Mouse (Mus musculus) heart, embryonic 13.5 days (tissue): ENCODE measurements around the gene Pde4a. TPM values are rescaled to one million over a fixed set of nuclear protein-coding genes. Genes with fewer than 3 reads are reported as not detected.
A peak's percentile ranks its signal among the peaks of the same experiment; 100 is the strongest.
"Not testable (repeated sequence)": the region's sequence is repeated elsewhere in the genome, so short reads cannot be mapped to it uniquely, and the experiment has no call there.

Experiments used
- ATAC-seq: fragments of 200-750 bp; cut with Nextera tagmentation; 2 replicates; pipeline ENCODE4 v1.8.0; 2017; ENCODE audit warnings: moderate TSS enrichment; ENCODE audit not compliant: insufficient number of reproducible peaks, low FRiP score, low TSS enrichment; ENCODE audit errors: extremely low read depth
- H3K27ac ChIP-seq: fragments of 300-500 bp; sonication (generic); replicated peaks from 2 replicates; pipeline ENCODE4 v1.5.1; 2015; ENCODE audit warnings: moderate library complexity, mild to moderate bottlenecking, inconsistent platforms
- H3K27me3 ChIP-seq: fragments of 300-500 bp; sonication (generic); replicated peaks from 2 replicates; pipeline ENCODE4 v1.6.1; 2015; ENCODE audit warnings: mild to moderate bottlenecking, inconsistent platforms
- H3K36me3 ChIP-seq: fragments of 300-500 bp; sonication (generic); 2 replicates; pipeline ENCODE4 v1.6.1; 2015; ENCODE audit warnings: mild to moderate bottlenecking, inconsistent platforms
- H3K4me1 ChIP-seq: fragments of 300-500 bp; sonication (generic); 2 replicates; pipeline ENCODE4 v1.6.1; 2015; ENCODE audit warnings: inconsistent platforms
- H3K4me2 ChIP-seq: fragments of 300-500 bp; sonication (generic); 2 replicates; pipeline ENCODE4 v1.6.1; 2015; ENCODE audit warnings: inconsistent platforms, mild to moderate bottlenecking, moderate library complexity
- H3K4me3 ChIP-seq: fragments of 300-500 bp; sonication (generic); 2 replicates; pipeline ENCODE4 v1.5.1; 2015; ENCODE audit warnings: moderate library complexity, mild to moderate bottlenecking, inconsistent platforms
- H3K9ac ChIP-seq: fragments of 300-500 bp; sonication (generic); 2 replicates; pipeline ENCODE4 v1.6.1; 2015; ENCODE audit warnings: inconsistent platforms, mild to moderate bottlenecking, moderate library complexity
- H3K9me3 ChIP-seq: fragments of 300-500 bp; sonication (generic); 2 replicates; pipeline ENCODE4 v1.6.1; 2016; ENCODE audit warnings: inconsistent platforms
- WGBS: fragments of 180-500 bp; shearing (Covaris S2); methylation state at CpG from one replicate; pipeline ENCODE4 v1.1.7; 2015; ENCODE audit warnings: mixed read lengths; 5-methylcytosine and 5-hydroxymethylcytosine counted together
- polyA plus RNA-seq: library from polyadenylated mRNA; unstranded; fragments of >200 nt; fragmentation: Nextera tagmentation; extraction: Ambion mirVana; gene quantifications from 2 replicates; pipeline ENCODE4 v1.2.1, GENCODE M21; 2015

The Pde4a gene
- polyA plus RNA-seq, 1 experiment from 2014 or later, result 9.5 TPM

DNA sequence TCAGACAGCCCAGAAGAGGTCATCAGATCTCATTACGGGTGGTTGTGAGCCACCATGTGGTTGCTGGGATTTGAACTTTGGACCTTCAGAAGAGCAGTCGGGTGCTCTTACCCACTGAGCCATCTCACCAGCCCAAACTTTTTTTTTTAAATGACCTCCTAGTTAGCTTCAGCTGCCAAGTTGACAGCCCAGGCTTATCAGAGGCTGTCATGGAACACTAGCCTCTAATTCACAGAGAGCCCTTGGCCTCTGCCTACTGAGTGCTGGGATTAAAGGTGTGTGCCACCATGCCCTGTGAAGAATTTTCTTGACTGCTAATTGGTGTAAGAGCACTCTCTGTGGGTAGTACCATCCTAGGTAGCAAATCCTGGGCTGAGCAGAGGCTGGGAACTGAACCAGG is 58.0 kb downstream of the Pde4a start:
- not testable (repeated sequence) for H3K9me3 ChIP-seq, H3K9ac ChIP-seq, H3K4me3 ChIP-seq, H3K36me3 ChIP-seq, H3K4me2 ChIP-seq, ATAC-seq, H3K27ac ChIP-seq, H3K27me3 ChIP-seq
- 74% methylated on average over 2 of the region's 2 CpGs for WGBS
- H3K4me1 ChIP-seq, result peaks cover 38% of the 10 kb centered on the region

- Histone ChIP-seq H3K27me3 (no peaks in the 10 kb centered on the region), H3K4me3 (no peak overlapping the region), H3K4me2 (no peak overlapping the region), H3K4me1 (peaks cover 38% of the 10 kb centered on the region), H3K9ac (no peak overlapping the region), H3K9me3 (peaks cover 3% of the 10 kb centered on the region; the same call in 1 of the 2 replicates), H3K27ac (no peak overlapping the region), H3K36me3 (peaks cover 3% of the 10 kb centered on the region)
- WGBS, result 87% methylated on average over 6 of the region's 6 CpGs
- ATAC-seq, result no peak
Measured at GRCm38 (mm10) chr9:21223906-21224305, 58.4 kb downstream of the Pde4a start.

GRCm38 (mm10) chr9:21224576-21225414 is 59.3 kb downstream of the Pde4a start:
- H3K4me1 ChIP-seq, result peaks cover 38% of the 10 kb centered on the region
- H3K4me2 ChIP-seq, result peak overlapping the region; percentile 72
- peaks cover 12% of the 10 kb centered on the region for H3K36me3 ChIP-seq
- H3K27me3 ChIP-seq, result no peaks in the 10 kb centered on the region
- peak overlapping the region; percentile 50 for H3K4me3 ChIP-seq
- H3K27ac ChIP-seq, result peak overlapping the region; percentile 74
- peaks cover 3% of the 10 kb centered on the region; the same call in 1 of the 2 replicates for H3K9me3 ChIP-seq
- no peak for ATAC-seq
- peak overlapping the region; percentile 78 for H3K9ac ChIP-seq
- WGBS, result 20% methylated on average over 26 of the region's 26 CpGs

GRCm38 (mm10) chr9:21225415-21225758 is 59.9 kb downstream of the Pde4a start:
- Histone ChIP-seq H3K9me3 (peaks cover 3% of the 10 kb centered on the region; the same call in 1 of the 2 replicates), H3K4me1 (peaks cover 38% of the 10 kb centered on the region), H3K4me2 (peak overlapping the region; percentile 72), H3K9ac (peak overlapping the region; percentile 78), H3K4me3 (peak overlapping the region; percentile 50), H3K36me3 (peaks cover 18% of the 10 kb centered on the region), H3K27me3 (no peaks in the 10 kb centered on the region), H3K27ac (peak overlapping the region; percentile 74)
- no peak for ATAC-seq
- WGBS, result 21% methylated on average over 7 of the region's 7 CpGs

- Histone ChIP-seq H3K36me3 (peaks cover 37% of the 10 kb centered on the region), H3K9ac (peak overlapping the region; percentile 75), H3K27ac (no peak overlapping the region), H3K4me2 (peak overlapping the region; percentile 66), H3K9me3 (peaks cover 3% of the 10 kb centered on the region; the same call in 1 of the 2 replicates), H3K4me1 (peaks cover 26% of the 10 kb centered on the region), H3K4me3 (peak overlapping the region; percentile 40), H3K27me3 (no peaks in the 10 kb centered on the region)
- ATAC-seq, result no peak
- WGBS, result 8% methylated on average over 16 of the region's 16 CpGs
Measured at GRCm38 (mm10) chr9:21227342-21227741, 61.8 kb downstream of the Pde4a start.

DNA sequence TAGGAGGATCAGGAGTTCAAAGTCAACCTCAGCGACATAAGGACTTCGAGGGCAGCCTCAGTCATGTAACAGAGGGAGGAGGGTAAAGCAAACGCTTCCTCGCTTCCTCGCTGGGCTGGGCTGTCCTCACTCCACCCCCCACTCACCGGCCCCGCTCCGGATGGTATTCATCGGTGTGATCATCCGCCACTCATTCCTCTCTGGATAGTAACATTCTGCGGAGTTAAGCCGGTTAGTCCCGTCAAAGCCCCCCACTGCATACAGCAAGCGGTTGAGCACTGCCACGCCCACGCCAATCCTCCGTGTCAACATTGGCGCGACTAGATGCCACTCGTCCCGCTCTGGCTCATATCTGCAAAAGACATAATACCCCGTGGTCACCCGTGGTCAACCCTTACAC is 66.0 kb downstream of the Pde4a start:
- Histone ChIP-seq H3K27me3 (no peaks in the 10 kb centered on the region), H3K9ac (no peak overlapping the region), H3K9me3 (no peaks in the 10 kb centered on the region), H3K4me1 (peaks cover 25% of the 10 kb centered on the region), H3K4me2 (no peak overlapping the region), H3K36me3 (peaks cover 79% of the 10 kb centered on the region), H3K27ac (no peak overlapping the region), H3K4me3 (no peak overlapping the region)
- no peak for ATAC-seq
- 44% methylated on average over 23 of the region's 23 CpGs for whole genome bisulfite sequencing

- peaks cover 27% of the 10 kb centered on the region for H3K4me1 ChIP-seq
- no peak overlapping the region for H3K4me2 ChIP-seq
- 88% methylated on average over 5 of the region's 5 CpGs for WGBS
- peaks cover 84% of the 10 kb centered on the region for H3K36me3 ChIP-seq
- H3K9me3 ChIP-seq, result no peaks in the 10 kb centered on the region
- no peak for ATAC-seq
- no peaks in the 10 kb centered on the region for H3K27me3 ChIP-seq
- H3K4me3 ChIP-seq, result no peak overlapping the region
- no peak overlapping the region for H3K27ac ChIP-seq
- no peak overlapping the region for H3K9ac ChIP-seq
Measured at GRCm38 (mm10) chr9:21232867-21233266, 67.4 kb downstream of the Pde4a start.

DNA sequence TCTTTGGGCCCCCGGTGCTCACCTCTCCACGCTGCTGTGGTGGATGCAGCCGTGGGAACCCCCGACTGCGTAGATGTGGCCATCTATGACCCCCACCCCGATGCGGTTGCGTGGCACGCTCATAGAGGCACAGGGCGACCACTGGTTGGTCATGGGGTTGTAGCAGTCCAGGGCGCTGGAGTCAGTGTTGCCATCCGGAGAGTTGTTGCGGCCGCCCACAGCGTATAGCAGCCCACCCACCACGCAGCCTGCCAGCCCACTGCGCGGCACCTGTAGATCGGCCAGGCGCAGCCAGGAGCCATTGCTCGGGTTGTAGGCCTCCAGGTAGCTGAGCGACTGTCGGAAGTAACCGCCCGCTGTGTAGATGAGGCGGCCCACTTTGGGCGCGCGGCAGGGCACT is 67.9 kb downstream of the Pde4a start:
- no peak overlapping the region for H3K4me2 ChIP-seq
- H3K4me1 ChIP-seq, result peaks cover 25% of the 10 kb centered on the region
- H3K9me3 ChIP-seq, result no peaks in the 10 kb centered on the region
- H3K27ac ChIP-seq, result no peak overlapping the region
- 88% methylated on average over 29 of the region's 29 CpGs for WGBS
- H3K9ac ChIP-seq, result no peak overlapping the region
- ATAC-seq, result no peak
- no peaks in the 10 kb centered on the region for H3K27me3 ChIP-seq
- no peak overlapping the region for H3K4me3 ChIP-seq
- H3K36me3 ChIP-seq, result peaks cover 84% of the 10 kb centered on the region

DNA sequence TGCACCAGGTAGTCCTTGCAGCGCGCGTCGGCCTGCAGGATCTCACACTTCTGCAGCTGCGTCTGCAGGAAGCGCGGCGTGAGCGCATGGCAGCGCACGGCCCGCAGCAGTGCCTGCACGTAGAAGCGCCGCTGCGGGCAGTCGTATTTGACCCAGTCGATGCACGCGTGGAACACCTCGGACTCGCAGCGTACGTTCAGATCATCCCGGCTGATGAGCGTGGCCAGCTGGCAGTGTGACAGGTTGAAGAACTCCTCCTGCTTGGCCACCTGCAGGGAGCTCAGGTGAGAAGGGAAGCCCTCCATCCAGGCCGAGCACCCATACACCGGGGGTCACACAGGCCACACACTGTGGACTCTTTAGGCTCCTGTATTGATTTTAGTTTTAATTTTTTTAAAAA is 68.3 kb downstream of the Pde4a start:
- 80% methylated on average over 28 of the region's 28 CpGs for WGBS
- Histone ChIP-seq H3K27me3 (no peaks in the 10 kb centered on the region), H3K9ac (no peak overlapping the region), H3K4me1 (peaks cover 25% of the 10 kb centered on the region), H3K36me3 (peaks cover 82% of the 10 kb centered on the region), H3K4me3 (no peak overlapping the region), H3K9me3 (no peaks in the 10 kb centered on the region), H3K27ac (no peak overlapping the region), H3K4me2 (no peak overlapping the region)
- no peak for ATAC-seq

- Histone ChIP-seq H3K4me3 (no peak overlapping the region), H3K9ac (0 out of 2 replicates have a peak overlapping the region, but pooled peaks have one; percentile 10), H3K4me2 (no peak overlapping the region), H3K27ac (no peak overlapping the region), H3K9me3 (no peaks in the 10 kb centered on the region), H3K36me3 (peaks cover 67% of the 10 kb centered on the region), H3K4me1 (peaks cover 30% of the 10 kb centered on the region), H3K27me3 (no peaks in the 10 kb centered on the region)
- ATAC-seq, result no peak
- WGBS, result 84% methylated on average over 4 of the region's 4 CpGs
Measured at GRCm38 (mm10) chr9:21235341-21235740, 69.8 kb downstream of the Pde4a start.

DNA sequence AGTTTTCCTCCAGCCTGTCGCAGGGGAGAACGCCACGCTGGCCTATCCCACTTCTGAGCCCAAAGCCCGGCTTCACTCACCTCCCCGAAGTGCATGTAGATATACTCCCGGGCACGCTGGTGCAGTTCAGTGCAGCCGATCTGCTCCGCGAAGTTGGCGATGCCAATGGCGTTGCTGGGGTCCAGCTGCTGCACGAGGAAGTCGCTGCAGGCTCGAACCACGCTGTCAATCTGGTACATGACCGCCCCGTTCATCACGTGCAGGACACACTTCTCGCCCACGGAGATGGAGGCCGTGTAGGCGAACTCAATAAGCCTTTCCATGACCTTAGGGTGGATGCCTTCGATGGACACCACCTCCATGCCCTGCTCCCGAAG is 71.5 kb downstream of the Pde4a start:
- peak overlapping the region; percentile 95 for H3K9ac ChIP-seq
- no peaks in the 10 kb centered on the region for H3K9me3 ChIP-seq
- peak overlapping the region; percentile 95 for H3K27ac ChIP-seq
- peaks cover 30% of the 10 kb centered on the region for H3K4me1 ChIP-seq
- ATAC-seq, result no peak
- 80% methylated on average over 25 of the region's 25 CpGs for WGBS
- peaks cover 50% of the 10 kb centered on the region for H3K36me3 ChIP-seq
- H3K27me3 ChIP-seq, result peaks cover 3% of the 10 kb centered on the region; the same call in 1 of the 2 replicates
- peak overlapping the region; percentile 81 for H3K4me3 ChIP-seq
- peak overlapping the region; percentile 79 for H3K4me2 ChIP-seq
